Mouse (Mus musculus): ENCODE measurements around the gene Banf1. TPM values are rescaled to one million over a fixed set of nuclear protein-coding genes. Genes with fewer than 3 reads are reported as not detected.
"Not testable (repeated sequence)": the region's sequence is repeated elsewhere in the genome, so short reads cannot be mapped to it uniquely, and the experiment has no call there.

Banf1 gene
- polyA plus RNA-seq, 1 experiment from 2014 or later, result 434 TPM

DNA sequence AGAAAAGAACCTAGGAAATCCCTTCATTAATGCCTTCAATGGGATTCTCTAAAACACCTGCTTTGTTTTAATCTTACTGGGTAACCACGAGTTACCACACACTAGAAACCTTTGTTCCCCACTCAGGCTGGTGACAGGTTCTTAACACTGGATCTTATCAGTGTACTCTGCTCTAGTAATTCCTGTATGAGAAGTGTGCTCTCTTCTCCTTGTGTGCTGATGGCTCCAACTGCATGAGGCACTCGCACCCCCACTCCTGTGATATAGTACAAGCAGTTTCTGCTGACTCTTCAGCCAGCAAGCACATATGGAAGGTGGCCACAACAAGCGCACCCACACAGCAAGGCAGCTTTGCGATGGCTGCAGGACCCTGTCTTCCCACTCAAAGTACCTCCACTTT is 7.2 kb upstream of the Banf1 start:
- peaks cover 76% of the 10 kb centered on the region for H3K36me3 ChIP-seq
- H3K9ac ChIP-seq, result no peak overlapping the region
- no peaks in the 10 kb centered on the region for H3K27me3 ChIP-seq
- no peaks in the 10 kb centered on the region for H3K4me1 ChIP-seq
- ATAC-seq (ENCODE audit: insufficient number of reproducible peaks, insufficient read depth, low FRiP score, low TSS enrichment, low read depth), result no peak
- no peak overlapping the region for H3K27ac ChIP-seq
- no peaks in the 10 kb centered on the region for H3K9me3 ChIP-seq
- H3K4me2 ChIP-seq, result no peak overlapping the region
- WGBS, result 84% methylated on average over 4 of the region's 4 CpGs
- H3K4me3 ChIP-seq, result no peak overlapping the region

DNA sequence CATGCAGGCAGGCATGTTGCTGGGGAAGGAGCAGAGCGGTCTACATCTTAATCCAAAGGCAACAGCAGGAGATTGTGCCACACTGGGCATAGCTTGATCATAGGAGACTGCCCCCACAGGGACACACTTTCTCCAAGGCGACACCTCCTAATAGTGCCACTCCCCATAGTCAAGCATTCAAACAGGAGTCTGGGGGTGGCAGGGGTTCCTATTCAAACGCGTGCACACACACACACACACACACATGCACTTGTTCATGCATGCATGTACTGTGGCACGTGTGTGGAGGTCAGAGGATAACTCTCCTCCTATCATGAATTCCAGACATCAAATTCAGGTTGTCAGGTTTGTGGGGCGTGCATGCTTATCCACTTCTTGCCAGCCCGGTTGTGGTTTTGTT is 5.8 kb upstream of the Banf1 start:
- no peak overlapping the region for H3K9ac ChIP-seq
- H3K4me3 ChIP-seq, result no peak overlapping the region
- no peaks in the 10 kb centered on the region for H3K9me3 ChIP-seq
- H3K27ac ChIP-seq, result no peak overlapping the region
- WGBS, result 92% methylated on average over 7 of the region's 7 CpGs
- H3K36me3 ChIP-seq, result peaks cover 72% of the 10 kb centered on the region
- H3K4me1 ChIP-seq, result peaks cover 9% of the 10 kb centered on the region
- no peak overlapping the region for H3K4me2 ChIP-seq
- ATAC-seq (ENCODE audit: insufficient number of reproducible peaks, insufficient read depth, low FRiP score, low TSS enrichment, low read depth), result no peak
- H3K27me3 ChIP-seq, result no peaks in the 10 kb centered on the region

DNA sequence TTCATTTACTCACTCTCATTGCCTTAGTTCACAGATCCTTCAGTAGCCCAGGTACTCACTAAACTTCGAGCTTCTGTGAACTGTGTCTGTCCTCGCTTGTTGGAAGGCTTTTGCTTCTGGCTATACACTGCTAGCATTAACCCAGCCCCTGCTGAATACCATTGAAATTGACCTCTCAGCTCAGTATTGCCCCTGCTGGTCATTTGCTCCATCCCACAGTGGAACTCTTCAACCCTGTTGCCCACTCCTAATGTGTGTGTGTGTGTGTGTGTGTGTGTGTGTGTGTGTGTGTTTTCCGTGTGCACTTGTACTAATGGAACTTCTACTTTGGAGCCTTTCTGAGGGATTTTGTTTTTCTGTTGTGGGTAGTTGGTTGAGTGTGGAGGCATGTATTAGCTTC is 4.0 kb upstream of the Banf1 start:
- H3K9ac ChIP-seq, result no peak overlapping the region
- H3K4me2 ChIP-seq, result no peak overlapping the region
- WGBS, result 84% methylated on average over 3 of the region's 3 CpGs
- no peak for ATAC-seq (ENCODE audit: insufficient number of reproducible peaks, insufficient read depth, low FRiP score, low TSS enrichment, low read depth)
- H3K36me3 ChIP-seq, result peaks cover 63% of the 10 kb centered on the region
- H3K27me3 ChIP-seq, result no peaks in the 10 kb centered on the region
- H3K9me3 ChIP-seq, result no peaks in the 10 kb centered on the region
- H3K4me3 ChIP-seq, result no peak overlapping the region
- H3K27ac ChIP-seq, result no peak overlapping the region
- H3K4me1 ChIP-seq, result peaks cover 14% of the 10 kb centered on the region

DNA sequence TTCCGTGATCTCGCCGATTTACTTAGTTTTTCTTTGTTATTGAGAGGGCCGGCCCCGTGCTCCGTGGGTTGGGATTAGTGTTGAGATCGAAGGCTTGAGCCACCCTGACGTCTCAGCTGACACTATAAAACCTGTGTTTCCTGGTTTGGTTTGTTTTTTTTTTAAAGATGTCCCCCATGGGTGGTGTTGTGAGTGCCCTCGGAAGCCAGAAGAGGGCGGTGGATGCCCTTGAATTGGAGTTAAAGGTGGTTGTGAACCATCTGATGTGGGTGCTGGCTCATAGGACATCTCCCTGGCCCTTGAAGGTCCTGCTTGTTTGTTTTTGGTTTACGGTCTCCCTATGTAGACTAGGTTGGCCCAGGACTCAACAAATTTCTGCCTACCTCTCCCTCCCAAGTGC is 487 bp upstream of the Banf1 start:
- WGBS, result 9% methylated on average over 11 of the region's 11 CpGs
- peaks cover 65% of the 10 kb centered on the region for H3K36me3 ChIP-seq

DNA sequence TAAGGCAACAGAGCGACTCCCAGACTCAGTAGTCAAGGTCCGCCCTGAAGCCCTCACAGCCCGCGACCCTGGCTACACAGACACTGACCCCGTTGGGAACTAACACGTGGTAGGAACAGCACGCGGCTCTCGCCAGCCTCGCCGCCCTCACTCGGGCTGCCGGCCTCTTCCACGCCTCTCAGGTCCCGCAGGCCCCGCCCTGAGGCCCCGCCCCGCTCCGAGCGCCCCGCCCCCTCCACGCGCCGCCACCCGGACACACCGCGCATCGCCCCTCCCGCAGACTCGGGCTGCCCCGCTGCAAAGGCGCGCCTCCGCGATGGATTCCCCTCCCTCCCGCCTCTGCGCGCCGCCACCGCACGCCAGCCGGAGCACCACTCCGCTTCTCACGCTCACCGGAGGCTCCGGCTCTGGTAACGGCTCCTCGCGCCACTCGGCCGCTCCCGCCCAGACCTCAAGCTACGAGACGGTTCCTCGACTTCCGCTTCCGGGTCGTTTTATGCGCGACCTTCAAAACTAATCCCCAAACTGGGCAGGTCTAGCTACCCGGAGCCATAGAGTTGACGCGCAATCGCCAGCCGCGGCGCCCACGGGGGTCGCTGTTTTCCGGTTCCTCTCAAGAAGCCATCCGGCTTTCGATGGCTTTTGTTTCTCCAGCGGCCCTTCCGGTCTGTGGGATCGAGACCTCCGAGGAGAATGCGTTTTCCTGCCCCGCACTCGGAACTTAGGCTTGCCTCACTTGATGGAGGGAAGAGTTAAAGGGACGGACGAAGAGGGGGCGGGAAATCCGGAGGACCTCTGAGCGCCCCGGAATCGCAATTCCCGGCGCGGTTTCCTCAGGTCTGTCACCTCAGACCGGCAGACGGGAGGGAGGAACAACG is 554 bp downstream of the Banf1 start, which contains the start of gene Eif1ad:
Eif1ad (plus strand) TSS at position 567 of the 878 bp plus-strand sequence.
- Histone ChIP-seq H3K4me1 (peaks cover 19% of the 10 kb centered on the region), H3K9ac (peak within 1 kb of the TSS; percentile 89), H3K36me3 (peaks cover 55% of the 10 kb centered on the region), H3K9me3 (no peaks in the 10 kb centered on the region), H3K27ac (peak within 1 kb of the TSS; percentile 97), H3K27me3 (no peaks in the 10 kb centered on the region), H3K4me3 (peak within 1 kb of the TSS; percentile 97), H3K4me2 (peak within 1 kb of the TSS; percentile 87)
- peak; percentile 91 for ATAC-seq (ENCODE audit: insufficient number of reproducible peaks, insufficient read depth, low FRiP score, low TSS enrichment, low read depth)
- under 1% methylated on average over 87 of the region's 92 CpGs for WGBS

More for the DNA sequence above, 487 bp upstream of the Banf1 start:
- Histone ChIP-seq H3K4me2 (peak overlapping the region; percentile 87), H3K4me1 (peaks cover 19% of the 10 kb centered on the region), H3K27ac (peak overlapping the region; percentile 97), H3K9ac (peak overlapping the region; percentile 89), H3K27me3 (no peaks in the 10 kb centered on the region), H3K9me3 (no peaks in the 10 kb centered on the region), H3K4me3 (peak overlapping the region; percentile 97)
- no peak for ATAC-seq (ENCODE audit: insufficient number of reproducible peaks, insufficient read depth, low FRiP score, low TSS enrichment, low read depth)

DNA sequence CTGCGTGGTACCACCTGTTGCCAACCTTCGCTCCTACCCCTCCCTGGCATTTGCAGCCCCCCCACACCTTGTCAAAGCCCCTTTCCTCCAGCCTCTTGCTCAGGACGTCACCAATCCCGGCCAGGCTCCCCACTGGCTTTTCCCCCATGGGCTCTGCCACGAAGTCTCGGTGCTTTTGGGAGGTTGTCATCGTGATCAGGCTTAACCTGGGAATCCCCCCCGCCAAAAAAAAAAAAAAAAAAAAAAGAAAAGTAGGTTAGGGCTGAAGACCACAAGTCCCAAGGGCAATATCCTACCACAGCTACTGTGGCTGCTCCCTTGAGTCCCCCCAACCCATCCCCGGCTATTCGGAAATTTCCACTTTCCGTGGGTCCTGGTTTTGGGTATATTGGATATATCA is 1.2 kb downstream of the Banf1 start:
- H3K9ac ChIP-seq, result peak overlapping the region; percentile 89
- peak overlapping the region; percentile 97 for H3K27ac ChIP-seq
- H3K4me1 ChIP-seq, result peaks cover 19% of the 10 kb centered on the region
- H3K4me3 ChIP-seq, result peak overlapping the region; percentile 97
- H3K27me3 ChIP-seq, result no peaks in the 10 kb centered on the region
- no peak for ATAC-seq (ENCODE audit: insufficient number of reproducible peaks, insufficient read depth, low FRiP score, low TSS enrichment, low read depth)
- H3K36me3 ChIP-seq, result peaks cover 51% of the 10 kb centered on the region
- H3K4me2 ChIP-seq, result peak overlapping the region; percentile 87
- H3K9me3 ChIP-seq, result no peaks in the 10 kb centered on the region
- 19% methylated on average over 11 of the region's 11 CpGs for WGBS

DNA sequence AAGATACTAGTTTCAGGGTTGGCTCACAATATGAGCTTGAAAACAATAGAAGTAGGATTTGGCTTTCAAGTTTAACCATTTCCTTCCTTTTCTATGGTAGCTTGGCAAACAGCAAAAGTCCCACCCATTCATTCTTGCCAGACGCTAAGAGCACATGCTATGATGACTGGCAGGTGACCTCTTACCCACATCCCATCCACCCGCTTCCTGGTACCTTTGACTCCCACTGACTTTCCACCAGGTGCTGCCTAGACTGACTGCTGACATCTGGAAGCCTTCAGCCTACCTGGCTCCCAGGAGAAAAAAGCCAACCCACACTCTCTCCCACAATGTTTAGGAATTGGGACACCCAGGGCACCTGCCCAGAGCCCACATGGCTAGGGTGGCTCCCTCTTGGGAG is 2.8 kb downstream of the Banf1 start:
- 91% methylated on average over 2 of the region's 2 CpGs for WGBS
- H3K27ac ChIP-seq, result no peak overlapping the region
- peaks cover 19% of the 10 kb centered on the region for H3K4me1 ChIP-seq
- no peaks in the 10 kb centered on the region for H3K9me3 ChIP-seq
- H3K4me3 ChIP-seq, result no peak overlapping the region
- no peaks in the 10 kb centered on the region for H3K27me3 ChIP-seq
- no peak overlapping the region for H3K4me2 ChIP-seq
- peaks cover 35% of the 10 kb centered on the region for H3K36me3 ChIP-seq
- H3K9ac ChIP-seq, result no peak overlapping the region
- no peak for ATAC-seq (ENCODE audit: insufficient number of reproducible peaks, insufficient read depth, low FRiP score, low TSS enrichment, low read depth)

DNA sequence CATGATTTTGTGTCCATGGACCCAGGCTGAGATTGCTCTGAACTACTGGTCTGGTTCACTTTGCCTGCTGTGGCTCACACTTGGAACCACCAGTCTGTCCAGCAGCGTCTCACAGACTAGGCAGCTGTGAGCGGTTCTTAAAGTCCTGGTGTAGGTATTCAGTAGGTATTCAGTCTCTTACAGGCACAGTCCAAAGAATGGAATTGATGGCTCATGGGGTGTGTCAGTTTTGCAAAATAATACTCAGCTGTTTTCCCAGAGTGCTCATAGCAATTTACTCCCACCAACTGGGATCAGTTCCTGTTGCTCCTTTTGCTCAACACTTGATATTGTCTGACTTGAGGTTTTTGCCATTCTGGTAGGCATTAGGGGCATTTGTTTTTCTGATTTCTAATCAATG is 4.8 kb downstream of the Banf1 start:
- no peaks in the 10 kb centered on the region for H3K27me3 ChIP-seq
- 84% methylated on average over 2 of the region's 2 CpGs for WGBS

DNA sequence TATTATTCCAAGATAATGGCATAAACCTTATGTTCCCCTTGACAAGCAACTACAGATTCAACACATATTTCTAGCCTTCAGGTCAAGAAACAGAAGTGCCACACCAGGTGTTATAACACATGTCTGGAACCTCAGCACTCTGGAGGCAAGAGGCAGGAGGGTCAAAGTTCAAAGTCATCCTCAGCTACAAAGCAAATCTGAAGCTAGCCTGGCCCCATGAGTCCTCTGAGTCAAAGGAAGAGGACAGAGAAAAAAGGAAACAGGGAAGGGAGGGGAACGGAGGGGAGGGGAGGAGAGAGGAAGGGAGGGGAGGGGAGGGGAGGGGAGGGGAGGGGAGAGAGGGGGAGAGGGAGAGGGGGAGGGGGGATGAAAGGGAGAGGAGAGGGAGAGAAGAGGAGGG is 10.9 kb downstream of the Banf1 start:
- no peak overlapping the region for H3K9ac ChIP-seq
- no peaks in the 10 kb centered on the region for H3K27me3 ChIP-seq
- no peak overlapping the region for H3K4me3 ChIP-seq
- no peaks in the 10 kb centered on the region for H3K9me3 ChIP-seq
- H3K27ac ChIP-seq, result no peak overlapping the region
- no CpG with 5 or more reads among the region's 1 CpGs for whole genome bisulfite sequencing
- no peaks in the 10 kb centered on the region for H3K4me1 ChIP-seq
- ATAC-seq (ENCODE audit: insufficient number of reproducible peaks, insufficient read depth, low FRiP score, low TSS enrichment, low read depth), result no peak
- no peaks in the 10 kb centered on the region for H3K36me3 ChIP-seq
- no peak overlapping the region for H3K4me2 ChIP-seq

More for the DNA sequence above, 4.8 kb downstream of the Banf1 start:
- peaks cover 6% of the 10 kb centered on the region for H3K4me1 ChIP-seq
- no peak overlapping the region for H3K4me3 ChIP-seq
- ATAC-seq (ENCODE audit: insufficient number of reproducible peaks, insufficient read depth, low FRiP score, low TSS enrichment, low read depth), result no peak
- H3K9me3 ChIP-seq, result no peaks in the 10 kb centered on the region
- H3K9ac ChIP-seq, result no peak overlapping the region
- H3K27ac ChIP-seq, result no peak overlapping the region
- H3K4me2 ChIP-seq, result no peak overlapping the region
- H3K36me3 ChIP-seq, result peaks cover 25% of the 10 kb centered on the region

DNA sequence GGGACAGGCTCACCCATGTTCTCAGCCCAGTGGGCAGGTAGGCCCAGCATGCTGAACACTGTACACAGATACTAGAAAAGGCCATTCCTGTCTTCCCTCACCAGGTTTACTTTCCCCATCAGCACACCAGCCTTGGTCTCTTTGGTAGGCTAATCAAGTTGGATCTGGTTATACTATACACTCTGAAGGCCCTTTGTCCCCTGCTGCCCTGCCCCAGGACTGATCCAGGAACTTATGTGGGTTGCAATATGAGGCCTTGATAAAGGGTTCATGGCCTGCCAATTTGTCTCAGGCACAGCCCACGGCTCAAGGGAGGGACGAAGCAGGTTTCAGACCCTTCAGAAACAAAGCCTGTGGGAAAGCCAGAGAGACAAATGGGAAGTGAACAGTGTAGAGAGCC is 13.4 kb downstream of the Banf1 start:
- no peaks in the 10 kb centered on the region for H3K9me3 ChIP-seq
- H3K4me3 ChIP-seq, result no peak overlapping the region
- no peak overlapping the region for H3K27ac ChIP-seq
- peaks cover 6% of the 10 kb centered on the region for H3K27me3 ChIP-seq
- H3K36me3 ChIP-seq, result no peaks in the 10 kb centered on the region
- 70% methylated on average over 2 of the region's 2 CpGs for WGBS
- ATAC-seq (ENCODE audit: insufficient number of reproducible peaks, insufficient read depth, low FRiP score, low TSS enrichment, low read depth), result no peak
- 0 out of 2 replicates have a peak overlapping the region, but pooled peaks have one; percentile 16 for H3K9ac ChIP-seq
- H3K4me1 ChIP-seq, result peaks cover 6% of the 10 kb centered on the region; the same call in 1 of the 2 replicates
- no peak overlapping the region for H3K4me2 ChIP-seq

DNA sequence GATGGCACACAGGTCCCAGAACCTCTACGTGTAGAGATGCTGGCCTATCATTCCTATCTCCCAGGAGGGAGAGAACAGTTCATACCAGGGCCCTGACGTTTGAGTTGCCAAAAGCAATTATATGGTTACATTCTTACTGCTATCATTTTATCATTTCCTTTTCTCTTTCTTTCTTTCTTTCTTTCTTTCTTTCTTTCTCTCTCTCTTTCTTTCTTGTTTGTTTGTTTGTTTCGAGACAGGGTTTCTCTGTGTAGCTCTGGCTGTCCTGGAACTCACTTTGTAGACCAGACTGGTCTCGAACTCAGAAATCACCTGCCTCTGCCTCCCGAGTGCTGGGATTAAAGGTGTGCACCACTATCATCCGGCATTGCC is 17.5 kb downstream of the Banf1 start, which contains the start of gene Cst6:
Cst6 (minus strand) TSS at position 73 of the 372 bp plus-strand sequence.
- peak within 1 kb of the TSS; percentile 39 for H3K4me3 ChIP-seq
- ATAC-seq (ENCODE audit: insufficient number of reproducible peaks, insufficient read depth, low FRiP score, low TSS enrichment, low read depth); H3K27ac ChIP-seq; H3K9me3 ChIP-seq; H3K36me3 ChIP-seq; H3K4me1 ChIP-seq: not testable (repeated sequence)
- peaks cover 12% of the 10 kb centered on the region for H3K27me3 ChIP-seq
- H3K9ac ChIP-seq, result peak within 1 kb of the TSS; percentile 69
- peak within 1 kb of the TSS; percentile 69 for H3K4me2 ChIP-seq
- 60% methylated on average over 6 of the region's 6 CpGs for whole genome bisulfite sequencing

All from embryonic facial prominence, embryonic 13.5 days (tissue).